Mouse (Mus musculus) heart, embryonic 16.5 days (tissue): Measurements from ENCODE around the gene Zfp14. TPM values are rescaled to one million over a fixed set of nuclear protein-coding genes. Genes with fewer than 3 reads are reported as not detected.

Source experiments
- ATAC-seq: fragments of 200-750 bp; cut with Nextera tagmentation; replicated peaks from 2 replicates; pipeline ENCODE4 v1.8.0; 2017; ENCODE audit warnings: moderate number of reproducible peaks; ENCODE audit not compliant: insufficient read depth, low FRiP score; ENCODE audit errors: extremely low read depth
- H3K27ac ChIP-seq: fragments of 300-500 bp; sonication (generic); 2 replicates; pipeline ENCODE4 v1.5.1; 2014; ENCODE audit warnings: mild to moderate bottlenecking, low read length, control low read depth, moderate library complexity
- H3K27me3 ChIP-seq: fragments of 300-500 bp; sonication (generic); 2 replicates; pipeline ENCODE4 v1.6.1; 2014; ENCODE audit warnings: low read length, mixed read lengths; ENCODE audit not compliant: control insufficient read depth, insufficient read depth
- H3K36me3 ChIP-seq: fragments of 300-500 bp; sonication (generic); 2 replicates; pipeline ENCODE4 v1.6.1; 2014; ENCODE audit not compliant: control insufficient read depth, insufficient read depth
- H3K4me1 ChIP-seq: fragments of 300-500 bp; sonication (generic); 2 replicates; pipeline ENCODE4 v1.6.1; 2014; ENCODE audit warnings: low read length, mixed read lengths; ENCODE audit not compliant: control insufficient read depth, insufficient read depth
- H3K4me2 ChIP-seq: fragments of 300-500 bp; sonication (generic); 2 replicates; pipeline ENCODE4 v1.6.1; 2014; ENCODE audit warnings: low read depth, mild to moderate bottlenecking, control low read depth, low read length
- H3K4me3 ChIP-seq: fragments of 300-500 bp; sonication (generic); 2 replicates; pipeline ENCODE4 v1.5.1; 2014; ENCODE audit warnings: mild to moderate bottlenecking, control low read depth, low read length
- H3K9ac ChIP-seq: fragments of 300-500 bp; sonication (generic); 2 replicates; pipeline ENCODE4 v1.6.1; 2014; ENCODE audit warnings: low read length, control low read depth
- H3K9me3 ChIP-seq: fragments of 300-500 bp; sonication (generic); replicated peaks from 2 replicates; pipeline ENCODE4 v1.6.1; 2016; ENCODE audit warnings: low read length; ENCODE audit not compliant: control insufficient read depth
- WGBS: fragments of 180-500 bp; shearing (Covaris S2); extraction: QIAGEN DNeasy Blood & Tissue Kit; methylation state at CpG from one replicate; pipeline ENCODE4 v1.1.7; 2014; 5-methylcytosine and 5-hydroxymethylcytosine counted together
- polyA plus RNA-seq: library from polyadenylated mRNA; unstranded; fragments of >200 nt; fragmentation: Nextera tagmentation; extraction: Ambion mirVana; gene quantifications from 2 replicates; pipeline ENCODE4 v1.2.1, GENCODE M21; 2015

Zfp14 gene
- polyA plus RNA-seq, 1 experiment from 2014 or later: 4.3 TPM

DNA sequence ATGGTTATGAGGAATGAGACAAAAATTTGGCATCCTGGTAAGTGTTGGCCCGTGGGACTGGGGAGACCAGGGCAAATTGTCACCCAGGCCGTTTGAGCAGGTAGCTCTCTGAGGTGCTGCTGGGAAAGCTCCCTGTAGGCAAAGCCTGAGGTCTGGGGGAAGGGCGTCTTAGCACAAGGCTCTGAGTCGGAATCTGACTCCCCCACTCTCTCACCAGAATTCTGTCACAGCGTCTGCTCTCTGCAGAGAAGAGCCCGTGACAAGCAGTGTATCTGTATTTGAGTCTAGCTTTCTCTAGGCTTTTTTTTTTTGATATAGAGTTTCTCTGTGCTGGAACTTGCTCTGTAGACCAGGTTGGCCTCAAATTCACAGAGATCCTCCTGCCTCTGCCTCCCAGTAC, 34.0 kb downstream of the Zfp14 start:
- Histone ChIP-seq H3K4me2 (no peak overlapping the region), H3K27ac (no peak overlapping the region), H3K36me3 (peaks cover 72% of the 10 kb centered on the region), H3K9me3 (no peaks in the 10 kb centered on the region), H3K4me3 (no peak overlapping the region), H3K27me3 (no peaks in the 10 kb centered on the region), H3K9ac (no peak overlapping the region), H3K4me1 (no peaks in the 10 kb centered on the region)
- 89% methylated on average over 6 of the region's 6 CpGs for WGBS
- no peak for ATAC-seq

DNA sequence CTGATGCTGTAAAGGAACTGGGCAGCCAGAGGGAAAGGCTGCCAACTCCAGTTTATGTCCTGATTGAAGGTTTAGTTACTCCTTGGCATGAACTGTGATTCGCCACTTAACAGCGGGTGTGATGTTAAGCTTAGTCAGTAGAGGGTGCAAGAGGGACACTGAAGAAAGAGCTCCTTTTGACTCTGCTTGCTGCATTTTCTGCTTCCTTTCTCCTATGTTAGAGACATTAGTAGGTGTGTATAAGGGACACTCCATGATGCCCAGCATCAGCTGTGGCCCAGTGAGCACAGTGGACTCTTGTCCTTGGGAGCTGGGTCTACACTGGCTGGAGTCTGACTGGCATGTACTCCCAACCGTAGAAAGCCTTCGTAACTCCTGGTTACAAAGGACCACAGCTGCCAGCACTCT, 38.2 kb downstream of the Zfp14 start:
- no peak overlapping the region for H3K4me3 ChIP-seq
- H3K4me2 ChIP-seq: no peak overlapping the region
- 79% methylated on average over 4 of the region's 4 CpGs for WGBS
- no peaks in the 10 kb centered on the region for H3K9me3 ChIP-seq
- peak; percentile 41; the same call in 1 of the 2 replicates for ATAC-seq
- H3K9ac ChIP-seq: no peak overlapping the region
- H3K4me1 ChIP-seq: no peaks in the 10 kb centered on the region
- H3K27me3 ChIP-seq: no peaks in the 10 kb centered on the region
- H3K36me3 ChIP-seq: peaks cover 57% of the 10 kb centered on the region
- H3K27ac ChIP-seq: no peak overlapping the region

DNA sequence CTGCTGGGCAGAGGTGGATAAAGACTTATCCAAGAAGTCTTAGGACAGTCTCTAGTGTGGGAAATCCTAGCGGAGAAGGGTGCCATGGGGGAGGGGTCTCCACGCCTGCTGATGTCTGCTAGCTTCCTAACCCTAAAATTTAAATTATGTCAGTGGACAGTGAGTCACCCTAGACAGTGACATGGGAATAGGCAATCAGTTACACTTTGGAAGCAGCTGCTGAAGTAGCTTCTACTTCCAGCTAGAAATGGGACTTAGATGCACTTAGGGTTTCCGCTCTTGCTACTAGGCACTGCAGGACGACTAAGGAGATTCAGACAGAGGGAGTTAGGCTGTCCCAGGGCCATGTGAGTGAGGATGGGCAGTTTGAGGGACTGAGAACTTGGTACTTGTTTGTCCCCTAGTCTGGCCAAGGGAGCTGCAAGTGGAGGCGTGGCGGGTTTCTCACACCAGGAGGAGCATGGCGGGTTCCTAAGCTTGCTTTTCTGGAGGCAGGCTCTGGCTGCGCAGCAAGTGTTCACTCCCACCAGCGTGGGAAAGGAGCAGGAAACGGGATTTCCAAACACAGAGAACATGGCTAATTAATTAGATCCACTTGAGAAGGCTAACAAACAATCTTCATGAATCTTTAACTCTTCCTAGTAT, 40.5 kb downstream of the Zfp14 start:
- Histone ChIP-seq H3K4me2 (no peak overlapping the region), H3K27ac (no peak overlapping the region; the same call in 1 of the 2 replicates), H3K36me3 (peaks cover 43% of the 10 kb centered on the region), H3K9me3 (no peaks in the 10 kb centered on the region), H3K4me1 (no peaks in the 10 kb centered on the region), H3K27me3 (no peaks in the 10 kb centered on the region), H3K9ac (no peak overlapping the region), H3K4me3 (no peak overlapping the region)
- ATAC-seq: no peak
- WGBS: 85% methylated on average over 10 of the region's 10 CpGs

DNA sequence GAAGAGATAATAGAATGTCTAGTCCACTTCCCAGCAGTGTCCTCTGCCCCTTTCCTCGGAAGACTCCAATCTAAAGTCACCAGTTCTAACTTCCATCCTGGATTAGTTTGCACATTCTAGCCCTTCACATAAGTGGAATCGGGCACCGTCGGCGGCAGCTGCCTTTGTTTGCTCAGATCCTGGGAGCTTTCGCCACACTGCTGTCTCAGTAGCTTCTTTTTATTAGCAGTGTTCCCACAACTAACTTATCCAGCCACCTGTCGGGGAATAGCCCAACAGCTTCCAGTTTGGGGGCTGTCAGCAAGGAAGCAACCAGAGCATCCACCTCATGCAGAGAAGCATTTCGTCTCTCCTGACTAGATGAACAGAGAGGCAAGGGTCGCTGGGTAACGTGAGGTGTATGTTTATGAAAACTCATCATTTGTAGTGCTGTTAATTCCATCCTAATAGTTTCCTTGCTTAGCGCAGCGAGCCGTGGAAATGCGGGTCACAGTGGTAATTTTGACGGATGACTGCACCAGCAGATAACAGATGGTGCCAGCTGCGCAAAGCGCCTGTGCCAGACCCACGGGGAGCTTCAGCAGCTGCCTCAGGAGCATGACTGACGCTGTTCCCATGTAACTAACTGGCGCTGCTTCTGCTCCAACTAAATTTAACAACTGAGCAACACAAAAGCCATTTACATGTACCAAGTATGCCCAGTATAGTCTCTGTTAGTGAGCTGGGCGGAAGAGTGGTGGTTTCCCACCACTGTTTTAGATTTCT, 41.7 kb downstream of the Zfp14 start:
- Histone ChIP-seq H3K9ac (no peak overlapping the region), H3K4me3 (no peak overlapping the region), H3K27me3 (no peaks in the 10 kb centered on the region), H3K9me3 (no peaks in the 10 kb centered on the region), H3K4me2 (no peak overlapping the region), H3K27ac (peak overlapping the region; percentile 52), H3K36me3 (peaks cover 34% of the 10 kb centered on the region), H3K4me1 (no peaks in the 10 kb centered on the region)
- 73% methylated on average over 21 of the region's 21 CpGs for WGBS
- no peak for ATAC-seq

DNA sequence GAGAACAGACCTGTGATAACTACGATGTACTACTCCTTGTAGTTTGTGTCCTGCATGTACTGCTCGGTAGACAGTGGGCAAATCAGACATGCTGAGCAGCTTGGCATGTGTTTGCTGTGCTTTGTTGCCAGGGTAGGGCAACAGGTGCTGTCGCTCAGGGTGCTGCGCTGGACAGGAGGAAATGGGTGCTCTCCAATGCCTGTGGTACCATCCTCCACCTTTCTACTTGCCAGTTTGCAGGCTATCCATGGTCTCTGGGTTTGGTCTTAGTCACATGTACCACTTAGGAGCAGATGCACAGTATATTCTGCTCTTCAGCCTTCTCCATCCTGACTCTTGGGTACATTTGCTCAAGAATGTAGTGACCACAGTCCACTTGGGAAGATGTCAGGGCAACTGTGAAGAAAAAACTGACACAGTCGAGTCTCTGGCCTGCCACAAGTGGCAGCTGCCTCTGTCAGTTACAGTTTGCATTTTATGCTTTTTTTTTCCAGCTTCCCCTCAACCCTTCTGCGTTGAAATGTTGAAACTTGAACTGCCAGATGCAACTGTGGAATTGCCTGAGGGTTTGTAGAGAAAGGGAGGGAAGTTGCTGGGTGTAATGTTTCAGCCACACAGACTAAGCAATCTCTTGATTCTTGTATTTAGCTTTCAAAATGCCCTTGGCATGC, 43.0 kb downstream of the Zfp14 start:
- no peak for ATAC-seq
- no peaks in the 10 kb centered on the region for H3K9me3 ChIP-seq
- no peak overlapping the region for H3K4me3 ChIP-seq
- peaks cover 23% of the 10 kb centered on the region for H3K36me3 ChIP-seq
- 80% methylated on average over 6 of the region's 6 CpGs for WGBS
- no peak overlapping the region for H3K27ac ChIP-seq
- no peak overlapping the region for H3K9ac ChIP-seq
- H3K4me1 ChIP-seq: no peaks in the 10 kb centered on the region
- H3K27me3 ChIP-seq: no peaks in the 10 kb centered on the region
- H3K4me2 ChIP-seq: no peak overlapping the region

DNA sequence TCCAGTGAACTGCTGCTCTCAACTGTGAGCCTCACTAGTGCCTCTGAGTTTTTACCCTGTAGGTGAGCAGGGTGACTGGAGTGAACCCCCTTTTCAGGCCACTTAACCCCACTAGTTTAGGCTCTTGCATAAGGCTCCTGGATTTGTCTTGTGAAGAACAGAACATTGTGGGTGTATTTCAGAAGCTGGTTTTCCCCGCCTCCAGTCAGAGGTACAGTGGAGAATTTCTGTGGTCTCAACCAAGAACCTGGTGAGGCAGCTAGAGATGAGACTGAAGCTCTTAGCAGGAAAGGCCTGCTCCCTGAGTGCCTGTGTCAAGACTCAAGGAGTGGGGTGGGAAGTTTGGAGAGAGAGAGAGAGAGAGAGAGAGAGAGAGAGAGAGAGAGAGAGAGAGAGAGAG, 43.6 kb downstream of the Zfp14 start:
- no peaks in the 10 kb centered on the region for H3K4me1 ChIP-seq
- WGBS: 95% methylated on average over 1 of the region's 1 CpGs
- peaks cover 23% of the 10 kb centered on the region for H3K36me3 ChIP-seq
- ATAC-seq: no peak
- no peak overlapping the region for H3K27ac ChIP-seq
- no peaks in the 10 kb centered on the region for H3K9me3 ChIP-seq
- H3K9ac ChIP-seq: no peak overlapping the region
- H3K4me2 ChIP-seq: no peak overlapping the region
- no peaks in the 10 kb centered on the region for H3K27me3 ChIP-seq
- H3K4me3 ChIP-seq: no peak overlapping the region

DNA sequence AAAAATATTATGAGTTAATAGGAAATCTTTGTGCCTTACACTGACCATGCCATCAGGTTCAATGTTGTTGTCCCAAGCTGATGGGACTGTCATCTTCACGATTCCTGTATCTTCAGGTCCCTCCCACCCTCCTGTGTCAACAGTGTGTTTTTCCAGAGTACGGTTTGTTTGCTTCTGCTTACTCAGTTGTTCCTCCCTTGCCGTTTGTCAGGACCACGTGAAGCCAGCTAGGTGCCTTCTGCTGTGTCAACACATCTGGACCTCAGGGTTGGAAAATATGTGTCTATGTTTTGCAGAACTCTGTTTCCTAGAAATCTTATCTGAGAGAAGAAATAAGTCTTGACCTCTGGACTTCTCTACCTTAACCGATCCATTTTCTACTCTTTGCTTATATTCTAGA, 50.6 kb downstream of the Zfp14 start:
- Histone ChIP-seq H3K36me3 (peaks cover 33% of the 10 kb centered on the region), H3K9me3 (no peaks in the 10 kb centered on the region), H3K4me3 (no peak overlapping the region), H3K27me3 (no peaks in the 10 kb centered on the region), H3K4me2 (no peak overlapping the region), H3K27ac (no peak overlapping the region), H3K9ac (no peak overlapping the region), H3K4me1 (peaks cover 5% of the 10 kb centered on the region)
- 0 out of 2 replicates have a peak, but pooled peaks have one; percentile 28 for ATAC-seq
- 62% methylated on average over 5 of the region's 5 CpGs for WGBS

DNA sequence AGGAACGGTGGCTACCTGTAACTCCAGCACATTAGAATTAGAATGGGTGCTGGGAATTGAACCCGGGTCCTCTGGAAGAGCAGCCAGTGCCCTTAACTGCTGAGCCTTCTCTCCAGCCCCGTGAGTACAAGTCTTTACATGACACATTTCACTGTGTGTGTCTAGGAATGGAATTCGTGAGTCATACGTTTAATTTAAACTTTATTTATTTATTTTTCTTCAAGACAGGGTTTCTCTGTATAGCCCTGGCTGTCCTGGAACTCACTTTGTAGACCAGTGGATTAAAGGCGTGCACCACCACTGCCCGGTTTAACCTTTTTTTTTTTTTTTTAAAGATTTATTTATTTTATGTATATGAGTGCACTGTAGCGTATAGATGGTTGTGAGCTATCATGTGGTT, 56.0 kb downstream of the Zfp14 start:
- H3K4me3 ChIP-seq: no peak overlapping the region
- no peak overlapping the region for H3K9ac ChIP-seq
- H3K27ac ChIP-seq: no peak overlapping the region
- no peak overlapping the region for H3K4me2 ChIP-seq
- H3K4me1 ChIP-seq: peaks cover 5% of the 10 kb centered on the region
- no peaks in the 10 kb centered on the region for H3K27me3 ChIP-seq
- H3K36me3 ChIP-seq: peaks cover 62% of the 10 kb centered on the region
- ATAC-seq: no peak
- H3K9me3 ChIP-seq: no peaks in the 10 kb centered on the region
- 80% methylated on average over 8 of the region's 8 CpGs for WGBS

DNA sequence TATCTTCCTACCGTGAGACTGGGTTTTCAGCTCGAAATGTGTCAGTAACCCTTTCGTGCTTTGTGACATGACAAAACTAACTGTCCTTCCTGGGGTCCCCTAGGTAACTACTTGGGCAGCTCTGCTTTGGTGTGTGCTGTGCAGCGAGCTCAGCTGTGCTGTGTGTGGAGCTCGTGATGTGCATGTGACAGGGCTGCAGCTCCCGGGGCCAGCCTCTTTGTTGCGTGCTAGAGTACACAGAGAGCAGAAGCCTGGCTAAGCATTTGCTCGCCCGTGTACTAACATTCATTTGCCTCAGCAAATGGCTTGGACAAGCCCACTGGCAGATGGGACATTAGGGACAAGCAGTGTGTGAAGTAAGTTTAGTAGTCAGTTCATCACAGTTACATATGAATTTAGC, 57.8 kb downstream of the Zfp14 start:
- Histone ChIP-seq H3K27ac (no peak overlapping the region), H3K9me3 (no peaks in the 10 kb centered on the region), H3K4me1 (peaks cover 5% of the 10 kb centered on the region), H3K27me3 (no peaks in the 10 kb centered on the region), H3K4me3 (no peak overlapping the region), H3K9ac (no peak overlapping the region), H3K4me2 (no peak overlapping the region), H3K36me3 (peaks cover 61% of the 10 kb centered on the region)
- WGBS: 92% methylated on average over 9 of the region's 9 CpGs
- no peak for ATAC-seq
